Mouse (Mus musculus): ENCODE data around the gene Palld. TPM values are rescaled to one million over a fixed set of nuclear protein-coding genes. Genes with fewer than 3 reads are reported as not detected.
A peak's percentile ranks its signal among the peaks of the same experiment; 100 is the strongest.

Gene Palld
- total and polyA plus RNA-seq, 3 experiments = 0.87 to 7.1 (median 2.6) TPM

GRCm38 (mm10) chr8:61476160-61476559 lies 426.3 kb downstream of the Palld start:
- Histone ChIP-seq H3K27ac (ENCODE audit: insufficient read depth, low read depth) (no peak overlapping the region), H3K9ac (ENCODE audit: insufficient read depth, low read depth) (no peak overlapping the region), H3K4me3 (replicated peaks in 1 of 3; ENCODE audit: low read depth in 2 of 3, low read length in 2 of 3, poor library complexity in 1 of 3) (no peak overlapping the region), H3K27me3 (replicated peaks) (no peaks in the 10 kb centered on the region), H3K9me3 (replicated peaks; ENCODE audit: low read length) (no peaks in the 10 kb centered on the region), H3K79me2 (replicated peaks; ENCODE audit: control insufficient read depth, extremely low read depth, insufficient read depth, poor library complexity, severe bottlenecking) (no peaks in the 10 kb centered on the region), H3K4me1 (ENCODE audit: control insufficient read depth in 1 of 2, insufficient read depth in 2 of 2) (peaks cover 11 to 25% of the 10 kb centered on the region in 2 experiments), H3K4me2 (ENCODE audit: insufficient read depth, low read depth, poor library complexity, severe bottlenecking) (no peak overlapping the region), H3K36me3 (replicated peaks in 1 of 2; ENCODE audit: control insufficient read depth in 1 of 2, insufficient read depth in 1 of 2, low read length in 1 of 2) (no peaks in the 10 kb centered on the region)
- DNase-seq (ENCODE audit: extremely low read depth) = peak; percentile 17
- dilution Hi-C loops (cut with MboI; ENCODE audit: extremely low pct_ligation_motif_present, extremely low pct_unique_long_range_greater_than_20kb, low sequenced_read_pairs) = no loop called here
- no peak for TF ChIP-seq BHLHE40 (IDR thresholded peaks at IDR 0.05; ENCODE audit: low read depth, low read length)
- TF ChIP-seq E2F4 (IDR thresholded peaks at IDR 0.05; ENCODE audit: insufficient replicate concordance, low read depth, low read length) = no peak
- TF ChIP-seq ZMIZ1 (IDR thresholded peaks at IDR 0.05; ENCODE audit: low read depth, low read length) = no peak
- TF ChIP-seq NELFE (IDR thresholded peaks at IDR 0.05; ENCODE audit: low read depth, low read length) = no peak
- no peak for TF ChIP-seq MAX (IDR thresholded peaks at IDR 0.05; ENCODE audit: low read length)
- no peak for TF ChIP-seq RCOR1 (conservative IDR thresholded peaks at IDR 0.05; ENCODE audit: low read depth, low read length)
- TF ChIP-seq USF1 (IDR thresholded peaks at IDR 0.05; ENCODE audit: low read depth, low read length) = no peak
- TF ChIP-seq POLR2AphosphoS2 (IDR thresholded peaks at IDR 0.05; ENCODE audit: low read depth, low read length) = no peak
- no peak for TF ChIP-seq GABPA (IDR thresholded peaks at IDR 0.05; ENCODE audit: insufficient replicate concordance, low read depth, low read length)
- no peak for TF ChIP-seq KAT2A (IDR thresholded peaks at IDR 0.05; ENCODE audit: insufficient replicate concordance, low read length)
- TF ChIP-seq ZNF384 (IDR thresholded peaks at IDR 0.05; ENCODE audit: low read depth, low read length) = no peak
- no peak for TF ChIP-seq TCF12 (IDR thresholded peaks at IDR 0.05; ENCODE audit: low read depth, low read length)
- TF ChIP-seq JUND (conservative IDR thresholded peaks at IDR 0.05; ENCODE audit: low read depth, low read length) = no peak
- TF ChIP-seq CHD1 (IDR thresholded peaks at IDR 0.05; ENCODE audit: low read depth, low read length) = no peak
- TF ChIP-seq UBTF (IDR thresholded peaks at IDR 0.05; ENCODE audit: low read depth, low read length) = no peak
- no peak for TF ChIP-seq POLR2A (IDR thresholded peaks at IDR 0.05; ENCODE audit: low read depth, low read length)
- no peak for TF ChIP-seq CTCF (conservative IDR thresholded peaks at IDR 0.05 in 1 of 2, IDR thresholded peaks at IDR 0.05 in 1 of 2; ENCODE audit: low read depth in 2 of 2, low read length in 2 of 2)
- TF ChIP-seq NRF1 (IDR thresholded peaks at IDR 0.05; ENCODE audit: low read depth, low read length) = no peak
- no peak for TF ChIP-seq MAFK (IDR thresholded peaks at IDR 0.05; ENCODE audit: insufficient replicate concordance, low read length)
- in situ Hi-C loops (cut with MboI; ENCODE audit: low pct_ligation_motif_present, low pct_unique_long_range_greater_than_20kb, low sequenced_read_pairs) = loop anchor here (10.0 kb wide), 1 partner anchor 91 kb away; no protein-coding TSS in a partner anchor

- H3K4me1 ChIP-seq (ENCODE audit: control insufficient read depth in 1 of 2, insufficient read depth in 2 of 2) = peaks cover 11 to 25% of the 10 kb centered on the region in 2 experiments
- no peaks in the 10 kb centered on the region for H3K9me3 ChIP-seq (replicated peaks; ENCODE audit: low read length)
- dilution Hi-C loops (cut with MboI; ENCODE audit: extremely low pct_ligation_motif_present, extremely low pct_unique_long_range_greater_than_20kb, low sequenced_read_pairs) (no loop called here), in situ Hi-C loops (cut with MboI; ENCODE audit: low pct_ligation_motif_present, low pct_unique_long_range_greater_than_20kb, low sequenced_read_pairs) (loop anchor here (10.0 kb wide), 1 partner anchor 90 kb away; no protein-coding TSS in a partner anchor)
- no peak overlapping the region for H3K9ac ChIP-seq (ENCODE audit: insufficient read depth, low read depth)
- H3K4me2 ChIP-seq (ENCODE audit: insufficient read depth, low read depth, poor library complexity, severe bottlenecking) = no peak overlapping the region
- H3K27me3 ChIP-seq (replicated peaks) = no peaks in the 10 kb centered on the region
- H3K27ac ChIP-seq (ENCODE audit: insufficient read depth, low read depth) = no peak overlapping the region
- H3K36me3 ChIP-seq (replicated peaks in 1 of 2; ENCODE audit: control insufficient read depth in 1 of 2, insufficient read depth in 1 of 2, low read length in 1 of 2) = no peaks in the 10 kb centered on the region
- H3K4me3 ChIP-seq (replicated peaks in 1 of 3; ENCODE audit: low read depth in 2 of 3, low read length in 2 of 3, poor library complexity in 1 of 3) = no peak overlapping the region
- DNase-seq (ENCODE audit: extremely low read depth) = peak; percentile 21
- H3K79me2 ChIP-seq (replicated peaks; ENCODE audit: control insufficient read depth, extremely low read depth, insufficient read depth, poor library complexity, severe bottlenecking) = no peaks in the 10 kb centered on the region
- TF ChIP-seq USF1 (IDR thresholded peaks at IDR 0.05; ENCODE audit: low read depth, low read length) (no peak), GABPA (IDR thresholded peaks at IDR 0.05; ENCODE audit: insufficient replicate concordance, low read depth, low read length) (no peak), CTCF (conservative IDR thresholded peaks at IDR 0.05 in 1 of 2, IDR thresholded peaks at IDR 0.05 in 1 of 2; ENCODE audit: low read depth in 2 of 2, low read length in 2 of 2) (no peak), SMC3 (IDR thresholded peaks at IDR 0.05; ENCODE audit: low read depth, low read length) (no peak), EP300 (IDR thresholded peaks at IDR 0.05; ENCODE audit: low read length) (peak; percentile 60), MAFK (IDR thresholded peaks at IDR 0.05; ENCODE audit: insufficient replicate concordance, low read length) (no peak), TCF12 (IDR thresholded peaks at IDR 0.05; ENCODE audit: low read depth, low read length) (peak; percentile 33; the same call in 1 of the 2 replicates), HCFC1 (IDR thresholded peaks at IDR 0.05; ENCODE audit: low read depth, low read length) (no peak), IRF4 (IDR thresholded peaks at IDR 0.05; ENCODE audit: low read depth, low read length) (no peak), POLR2AphosphoS2 (IDR thresholded peaks at IDR 0.05; ENCODE audit: low read depth, low read length) (no peak), JUND (conservative IDR thresholded peaks at IDR 0.05; ENCODE audit: low read depth, low read length) (peak; percentile 50; the same call in 1 of the 2 replicates), UBTF (IDR thresholded peaks at IDR 0.05; ENCODE audit: low read depth, low read length) (no peak), KAT2A (IDR thresholded peaks at IDR 0.05; ENCODE audit: insufficient replicate concordance, low read length) (no peak), POLR2A (IDR thresholded peaks at IDR 0.05; ENCODE audit: low read depth, low read length) (no peak), USF2 (conservative IDR thresholded peaks at IDR 0.05; ENCODE audit: low read depth, low read length) (no peak), CHD1 (IDR thresholded peaks at IDR 0.05; ENCODE audit: low read depth, low read length) (no peak), JUN (IDR thresholded peaks at IDR 0.05; ENCODE audit: insufficient read depth, low read depth, low read length) (peak; percentile 39), E2F4 (IDR thresholded peaks at IDR 0.05; ENCODE audit: insufficient replicate concordance, low read depth, low read length) (no peak), ZNF384 (IDR thresholded peaks at IDR 0.05; ENCODE audit: low read depth, low read length) (peak; percentile 55), BHLHE40 (IDR thresholded peaks at IDR 0.05; ENCODE audit: low read depth, low read length) (peak; percentile 79), NELFE (IDR thresholded peaks at IDR 0.05; ENCODE audit: low read depth, low read length) (no peak), ETS1 (conservative IDR thresholded peaks at IDR 0.05; ENCODE audit: low read depth, low read length) (peak; percentile 86), ZC3H11A (IDR thresholded peaks at IDR 0.05; ENCODE audit: low read depth, low read length) (no peak), MAX (IDR thresholded peaks at IDR 0.05; ENCODE audit: low read length) (no peak), TBP (conservative IDR thresholded peaks at IDR 0.05; ENCODE audit: low read depth, low read length) (no peak), ZKSCAN1 (IDR thresholded peaks at IDR 0.05; ENCODE audit: borderline replicate concordance, low read depth, low read length) (no peak)
Observed at GRCm38 (mm10) chr8:61475251-61475673, 427.2 kb downstream of the Palld start.
